Mouse (Mus musculus) midbrain, embryonic 14.5 days (tissue): ENCODE measurements around the gene Olig2. TPM values are rescaled to one million over a fixed set of nuclear protein-coding genes. Genes with fewer than 3 reads are reported as not detected.

Source experiments
- ATAC-seq: fragments of 200-750 bp; cut with Nextera tagmentation; 2 replicates; pipeline ENCODE4 v1.8.0; 2017; ENCODE audit warnings: moderate number of reproducible peaks, moderate library complexity; ENCODE audit not compliant: low FRiP score, low TSS enrichment
- DNase-seq: peaks from one replicate; pipeline ENCODE4 v3.0.0-alpha.2; 2015
- H3K27ac ChIP-seq: fragments of 300-500 bp; sonication (generic); replicated peaks from 2 replicates; pipeline ENCODE4 v1.5.1; 2014; ENCODE audit warnings: mild to moderate bottlenecking, low read depth, low read length, moderate library complexity
- H3K27me3 ChIP-seq: fragments of 300-500 bp; sonication (generic); 2 replicates; pipeline ENCODE4 v1.6.1; 2014; ENCODE audit warnings: low read length, control low read depth, mixed read lengths; ENCODE audit not compliant: control insufficient read depth, insufficient read depth
- H3K36me3 ChIP-seq: fragments of 300-500 bp; sonication (generic); 2 replicates; pipeline ENCODE4 v1.6.1; 2014; ENCODE audit warnings: low read length, control low read depth; ENCODE audit not compliant: control insufficient read depth, insufficient read depth
- H3K4me1 ChIP-seq: fragments of 300-500 bp; sonication (generic); 2 replicates; pipeline ENCODE4 v1.6.1; 2014; ENCODE audit warnings: mild to moderate bottlenecking, antibody characterized with exemption, low read length, control low read depth; ENCODE audit not compliant: control insufficient read depth, insufficient read depth
- H3K4me2 ChIP-seq: fragments of 300-500 bp; sonication (generic); 2 replicates; pipeline ENCODE4 v1.6.1; 2014; ENCODE audit warnings: mild to moderate bottlenecking, low read length, moderate library complexity
- H3K4me3 ChIP-seq: fragments of 300-500 bp; sonication (generic); replicated peaks from 2 replicates; pipeline ENCODE4 v1.5.1; 2014; ENCODE audit warnings: low read depth, low read length
- H3K9ac ChIP-seq: fragments of 300-500 bp; sonication (generic); replicated peaks from 2 replicates; pipeline ENCODE4 v1.6.1; 2014; ENCODE audit warnings: mild to moderate bottlenecking, low read length, moderate library complexity
- H3K9me3 ChIP-seq: fragments of 300-500 bp; sonication (generic); 2 replicates; pipeline ENCODE4 v1.6.1; 2016; ENCODE audit warnings: low read length, control low read depth, mixed read lengths; ENCODE audit not compliant: control insufficient read depth
- WGBS: fragments of 180-500 bp; shearing (Covaris S2); extraction: QIAGEN DNeasy Blood & Tissue Kit; methylation state at CpG from one replicate; pipeline ENCODE4 v1.1.7; 2014; 5-methylcytosine and 5-hydroxymethylcytosine counted together
- polyA plus RNA-seq: library from polyadenylated mRNA; unstranded; fragments of >200 nt; fragmentation: Nextera tagmentation; extraction: Ambion mirVana; gene quantifications from 2 replicates; pipeline ENCODE4 v1.2.1, GENCODE M21; 2014

Olig2 gene
- polyA plus RNA-seq, 1 experiment from 2014 or later: 5.6 TPM

GRCm38 (mm10) chr16:91223327-91224067 is 1.8 kb upstream of the Olig2 start:
- no peak overlapping the region for H3K27ac ChIP-seq
- WGBS: 1% methylated on average over 35 of the region's 35 CpGs
- H3K4me3 ChIP-seq: no peak overlapping the region

GRCm38 (mm10) chr16:91224068-91224402 is 1.2 kb upstream of the Olig2 start:
- ATAC-seq (no peak), DNase-seq (no peak)
- no peaks in the 10 kb centered on the region for H3K9me3 ChIP-seq
- no peaks in the 10 kb centered on the region for H3K36me3 ChIP-seq
- H3K9ac ChIP-seq: no peak overlapping the region
- no peak overlapping the region for H3K27ac ChIP-seq
- H3K4me2 ChIP-seq: no peak overlapping the region
- H3K4me3 ChIP-seq: no peak overlapping the region
- H3K4me1 ChIP-seq: peaks cover 23% of the 10 kb centered on the region
- 8% methylated on average over 10 of the region's 10 CpGs for WGBS
- peaks cover 98% of the 10 kb centered on the region for H3K27me3 ChIP-seq

More at GRCm38 (mm10) chr16:91223327-91224067, 1.8 kb upstream of the Olig2 start:
- H3K36me3 ChIP-seq: no peaks in the 10 kb centered on the region
- DNase-seq (peak; percentile 40), ATAC-seq (no peak)
- no peaks in the 10 kb centered on the region for H3K9me3 ChIP-seq
- H3K4me1 ChIP-seq: peaks cover 23% of the 10 kb centered on the region
- peak overlapping the region; percentile 39 for H3K4me2 ChIP-seq
- H3K27me3 ChIP-seq: peaks cover 98% of the 10 kb centered on the region
- H3K9ac ChIP-seq: no peak overlapping the region

GRCm38 (mm10) chr16:91224481-91225232 is 600 bp upstream of the Olig2 start:
- Histone ChIP-seq H3K27me3 (peaks cover 98% of the 10 kb centered on the region), H3K4me2 (peak overlapping the region; percentile 49), H3K9ac (no peak overlapping the region), H3K36me3 (no peaks in the 10 kb centered on the region), H3K9me3 (no peaks in the 10 kb centered on the region), H3K27ac (no peak overlapping the region), H3K4me3 (peak overlapping the region; percentile 28), H3K4me1 (peaks cover 23% of the 10 kb centered on the region)
- ATAC-seq (no peak), DNase-seq (peak; percentile 57)
- 2% methylated on average over 26 of the region's 26 CpGs for WGBS

DNA sequence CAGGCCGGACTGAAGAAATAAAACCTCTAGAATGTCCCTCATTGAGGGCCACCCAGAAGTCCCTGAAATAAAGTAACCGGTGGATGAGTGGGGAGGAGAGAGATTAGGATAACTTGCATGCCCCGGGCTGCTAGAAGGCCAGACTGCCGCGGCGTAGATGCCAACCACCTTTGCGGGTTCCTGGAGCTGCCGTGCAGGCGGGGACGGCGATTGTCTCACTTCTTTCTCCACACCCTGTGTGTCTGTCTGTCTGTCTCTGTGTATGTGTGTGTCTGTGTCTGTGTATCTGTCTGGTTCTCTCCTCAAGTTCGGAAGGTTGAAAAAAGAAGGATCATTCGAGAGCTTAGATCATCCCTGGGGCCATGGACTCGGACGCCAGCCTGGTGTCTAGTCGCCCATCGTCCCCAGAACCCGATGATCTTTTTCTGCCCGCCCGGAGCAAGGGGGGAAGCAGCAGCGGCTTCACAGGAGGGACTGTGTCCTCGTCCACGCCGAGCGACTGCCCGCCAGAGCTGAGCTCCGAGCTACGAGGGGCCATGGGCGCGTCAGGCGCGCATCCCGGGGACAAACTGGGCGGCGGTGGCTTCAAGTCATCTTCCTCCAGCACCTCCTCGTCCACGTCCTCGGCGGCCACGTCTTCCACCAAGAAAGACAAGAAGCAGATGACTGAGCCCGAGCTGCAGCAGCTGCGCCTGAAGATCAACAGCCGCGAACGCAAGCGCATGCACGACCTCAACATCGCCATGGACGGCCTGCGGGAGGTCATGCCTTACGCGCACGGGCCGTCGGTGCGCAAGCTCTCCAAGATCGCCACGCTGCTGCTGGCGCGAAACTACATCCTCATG is 1.0 kb downstream of the Olig2 start:
- under 1% methylated on average over 60 of the region's 60 CpGs for WGBS

DNA sequence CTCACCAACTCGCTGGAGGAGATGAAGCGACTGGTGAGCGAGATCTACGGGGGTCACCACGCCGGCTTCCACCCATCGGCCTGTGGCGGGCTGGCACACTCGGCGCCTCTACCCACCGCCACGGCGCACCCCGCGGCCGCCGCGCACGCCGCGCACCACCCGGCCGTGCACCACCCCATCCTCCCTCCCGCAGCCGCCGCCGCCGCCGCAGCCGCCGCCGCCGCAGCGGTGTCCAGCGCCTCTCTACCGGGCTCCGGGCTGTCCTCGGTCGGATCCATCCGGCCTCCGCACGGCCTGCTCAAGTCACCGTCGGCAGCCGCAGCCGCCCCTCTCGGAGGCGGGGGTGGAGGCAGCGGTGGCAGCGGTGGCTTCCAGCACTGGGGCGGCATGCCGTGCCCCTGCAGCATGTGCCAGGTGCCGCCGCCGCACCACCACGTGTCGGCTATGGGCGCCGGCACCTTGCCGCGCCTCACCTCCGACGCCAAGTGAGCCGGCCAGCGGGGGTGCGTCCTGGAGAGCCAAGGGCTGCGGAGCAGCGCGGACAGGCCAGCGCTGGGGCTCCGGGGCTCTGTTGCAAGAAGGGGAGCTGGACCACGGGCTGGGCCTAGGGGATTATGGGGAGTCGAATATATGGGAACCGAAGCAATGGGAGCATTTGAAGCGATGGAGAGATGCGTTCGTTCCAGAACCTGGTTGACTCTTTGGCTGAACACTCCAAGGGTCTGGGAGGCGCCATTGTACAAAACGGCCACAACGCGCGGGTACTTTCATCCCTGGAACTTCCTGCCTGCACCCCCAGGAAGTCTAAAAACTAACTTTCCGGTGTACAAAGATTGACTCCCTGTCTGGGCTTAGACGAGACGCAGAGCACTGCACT is 1.9 kb downstream of the Olig2 start:
- Histone ChIP-seq H3K4me1 (peaks cover 19% of the 10 kb centered on the region), H3K9ac (peak overlapping the region; percentile 20; the same call in 1 of the 2 replicates)
- 1% methylated on average over 84 of the region's 85 CpGs for WGBS

More for the DNA sequence above, 1.0 kb downstream of the Olig2 start:
- Histone ChIP-seq H3K4me1 (peaks cover 23% of the 10 kb centered on the region), H3K36me3 (no peaks in the 10 kb centered on the region), H3K9me3 (no peaks in the 10 kb centered on the region), H3K4me3 (peak overlapping the region; percentile 28), H3K9ac (peak overlapping the region; percentile 20; the same call in 1 of the 2 replicates), H3K4me2 (peak overlapping the region; percentile 49), H3K27ac (no peak overlapping the region), H3K27me3 (peaks cover 98% of the 10 kb centered on the region)
- DNase-seq (peak; percentile 59), ATAC-seq (no peak)

DNA sequence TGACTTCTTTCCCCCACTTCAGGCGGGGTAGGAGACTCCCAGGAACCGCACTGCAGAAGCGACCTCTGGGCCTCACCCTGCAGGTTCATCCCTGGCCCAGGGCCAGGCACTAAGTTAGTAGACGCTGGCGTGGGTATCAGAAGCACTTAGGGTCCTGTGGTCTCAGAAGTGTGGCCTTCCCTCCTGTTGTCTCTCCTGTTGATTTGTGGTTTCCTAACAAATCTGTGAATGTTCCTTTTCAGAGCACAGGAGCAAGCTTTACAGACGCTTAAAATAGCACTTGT is 2.4 kb downstream of the Olig2 start:
- Histone ChIP-seq H3K4me1 (peaks cover 22% of the 10 kb centered on the region), H3K4me3 (peak overlapping the region; percentile 28), H3K36me3 (no peaks in the 10 kb centered on the region), H3K27me3 (peaks cover 98% of the 10 kb centered on the region), H3K9me3 (no peaks in the 10 kb centered on the region), H3K4me2 (peak overlapping the region; percentile 8; the same call in 1 of the 2 replicates), H3K9ac (no peak overlapping the region), H3K27ac (no peak overlapping the region)
- no peak for DNase-seq
- WGBS: 0% methylated on average over 6 of the region's 6 CpGs
- no peak for ATAC-seq

More for the DNA sequence above, 1.9 kb downstream of the Olig2 start:
- Histone ChIP-seq H3K4me2 (peak overlapping the region; percentile 49), H3K36me3 (no peaks in the 10 kb centered on the region), H3K27me3 (peaks cover 98% of the 10 kb centered on the region), H3K9me3 (no peaks in the 10 kb centered on the region), H3K27ac (no peak overlapping the region), H3K4me3 (peak overlapping the region; percentile 28)
- ATAC-seq (no peak), DNase-seq (peak; percentile 30)

- no peak for ATAC-seq
- Histone ChIP-seq H3K27me3 (peaks cover 98% of the 10 kb centered on the region), H3K27ac (no peak overlapping the region), H3K4me1 (peaks cover 17% of the 10 kb centered on the region), H3K9me3 (no peaks in the 10 kb centered on the region), H3K4me3 (peak overlapping the region; percentile 13; the same call in 1 of the 2 replicates), H3K9ac (no peak overlapping the region), H3K36me3 (no peaks in the 10 kb centered on the region), H3K4me2 (no peak overlapping the region)
- peak; percentile 31 for DNase-seq
- under 1% methylated on average over 30 of the region's 30 CpGs for WGBS
Measured at GRCm38 (mm10) chr16:91228238-91229071, 3.2 kb downstream of the Olig2 start.
